Mouse (Mus musculus): ENCODE measurements around the gene Spink2.
"Not testable (repeated sequence)": the region's sequence is repeated elsewhere in the genome, so short reads cannot be mapped to it uniquely, and the experiment has no call there.

DNA sequence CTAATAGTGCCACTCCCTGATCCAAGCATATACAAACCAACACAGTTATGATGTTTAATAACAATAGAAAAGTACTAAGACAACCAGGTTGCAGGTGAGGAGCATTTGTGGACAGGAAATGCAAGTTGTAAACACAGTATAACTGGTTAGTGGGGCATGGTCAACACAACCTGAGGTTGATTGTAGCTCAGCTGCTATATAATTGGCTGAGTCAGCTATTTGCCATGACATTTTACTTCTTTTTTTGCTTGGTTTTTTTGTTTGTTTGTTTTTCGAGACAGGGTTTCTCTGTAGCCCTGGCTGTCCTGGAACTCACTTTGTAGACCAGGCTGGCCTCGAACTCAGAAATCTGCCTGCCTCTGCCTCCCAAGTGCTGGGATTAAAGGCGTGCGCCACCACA is 20.6 kb upstream of the Spink2 start:
- not testable (repeated sequence) for TF ChIP-seq POLR2A (IDR thresholded peaks at IDR 0.05; ENCODE audit: low read depth, low read length); CTCF (IDR thresholded peaks at IDR 0.05; ENCODE audit: borderline replicate concordance, insufficient read depth, low read length)

All from embryonic fibroblast, embryonic 13.5 days (primary cell).